16 mouse cellular contexts compared by ENCODE assay signal in genomic region chr12:117938214-117938613, GRCm38 (mm10).
"Had no signal": no experiment of that assay in that cellular context is flagged by ENCODE, and none has a peak within 500 bp of the region (broad histone marks: within the 10 kb centered on the region; RNA-seq: fewer than 3 reads in every experiment).

No protein-coding gene starts in this region.

- H3K9me3 ChIP-seq: limb, embryonic 15.5 days; liver, embryonic 12.5 days; midbrain, embryonic 10.5 days; neural tube, embryonic 13.5 days; stomach, embryonic 15.5 days had no signal

- H3K36me3 ChIP-seq: limb, embryonic 15.5 days; liver, embryonic 12.5 days; midbrain, embryonic 10.5 days; neural tube, embryonic 13.5 days; stomach, embryonic 15.5 days had no signal

- H3K27me3 ChIP-seq: limb, embryonic 15.5 days; liver, embryonic 12.5 days; stomach, embryonic 15.5 days had no signal

- H3K4me2 ChIP-seq: limb, embryonic 15.5 days; liver, embryonic 12.5 days; lung, embryonic 14.5 days; neural tube, embryonic 13.5 days; stomach, embryonic 15.5 days had no signal

- DNase-seq: lung, embryonic 14.5 days; lung, postnatal 10 days; lung, postnatal 4 days; midbrain, embryonic 14.5 days; right cerebral cortex, postnatal 14 days; thymus, adult 2 months; thymus, postnatal 25 days had no signal

- H3K9ac ChIP-seq: limb, embryonic 15.5 days; liver, embryonic 12.5 days; lung, embryonic 14.5 days; neural tube, embryonic 13.5 days; stomach, embryonic 15.5 days had no signal

- H3K4me1 ChIP-seq: limb, embryonic 15.5 days; liver, embryonic 12.5 days; stomach, embryonic 15.5 days had no signal

- H3K27ac ChIP-seq: left cerebral cortex, adult 2 months; limb, embryonic 15.5 days; liver, embryonic 12.5 days; midbrain, embryonic 10.5 days; neural tube, embryonic 13.5 days; stomach, embryonic 15.5 days had no signal

- H3K4me3 ChIP-seq: left cerebral cortex, adult 2 months; limb, embryonic 15.5 days; liver, embryonic 12.5 days; midbrain, embryonic 10.5 days; neural tube, embryonic 13.5 days; stomach, embryonic 15.5 days had no signal

- ATAC-seq: hindbrain, embryonic 16.5 days; inflammation-experienced regulatory T-cells, adult 6 months; intestine, postnatal 0 days; liver, embryonic 12.5 days had no signal
